ENCODE assay signal across 17 mouse cellular contexts in the genomic region with DNA sequence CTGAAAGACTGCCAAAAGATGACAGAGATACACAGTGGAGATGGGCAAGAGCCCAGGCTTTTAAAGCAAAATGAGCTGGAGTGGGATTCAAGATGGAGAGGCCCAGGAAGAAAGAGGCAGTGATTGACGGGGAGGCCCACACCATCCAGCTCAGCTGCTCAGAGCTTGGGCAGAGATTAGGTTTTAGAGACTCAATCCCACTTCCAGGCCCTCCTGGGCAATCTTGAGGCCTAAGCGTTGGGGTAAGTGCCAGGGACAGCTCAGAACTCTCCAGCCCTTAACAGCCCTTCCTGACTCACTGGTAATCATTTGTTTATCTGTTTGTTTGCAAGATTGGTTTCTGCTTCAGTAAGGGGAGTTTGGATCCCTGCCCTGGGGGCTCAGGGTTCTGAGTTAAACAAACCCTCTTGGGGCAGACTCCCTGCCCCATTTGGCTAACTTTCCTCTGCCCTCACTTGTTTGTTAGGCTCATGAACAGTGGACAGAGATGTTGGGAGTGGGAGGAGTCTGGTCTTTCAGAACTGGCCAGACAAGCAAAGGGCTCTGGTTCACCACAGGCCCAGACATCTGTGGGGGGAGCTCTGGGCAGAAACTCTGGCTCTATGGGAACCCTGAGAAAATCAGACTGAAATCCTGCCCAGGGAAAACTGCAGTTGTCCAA. TPM values are rescaled to one million over a fixed set of nuclear protein-coding genes. Genes with fewer than 3 reads are reported as not detected.
DNase-seq lines count a peak whose midpoint lies in the region; ATAC-seq and TF ChIP-seq lines count a peak whose summit lies in the region.
"Had no signal": no experiment of that assay in that cellular context is flagged by ENCODE, and none has a peak within 500 bp of the region (broad histone marks: within the 10 kb centered on the region; RNA-seq: fewer than 3 reads in every experiment).

No protein-coding gene starts in this region.

- H3K4me3 ChIP-seq in forebrain, embryonic 14.5 days (ENCODE audit: low read depth, low read length), result no peak overlapping the region
- no peak overlapping the region for H3K4me3 ChIP-seq in forebrain, embryonic 12.5 days (replicated peaks)
- H3K4me3 ChIP-seq in hindbrain, embryonic 16.5 days (ENCODE audit: low read length), result no peak overlapping the region
- no peak overlapping the region for H3K4me3 ChIP-seq in hindbrain, embryonic 10.5 days
- H3K4me3 ChIP-seq in heart, embryonic 12.5 days, result no peak overlapping the region
- no peak overlapping the region for H3K4me3 ChIP-seq in kidney, adult 2 months (ENCODE audit: insufficient read depth, low read depth, low read length)
- H3K4me3 ChIP-seq: embryonic facial prominence, embryonic 12.5 days had no signal

- no peaks in the 10 kb centered on the region for H3K9me3 ChIP-seq in forebrain, embryonic 14.5 days (replicated peaks; ENCODE audit: control insufficient read depth, low read length)
- H3K9me3 ChIP-seq in forebrain, embryonic 12.5 days, result no peaks in the 10 kb centered on the region
- H3K9me3 ChIP-seq in hindbrain, embryonic 16.5 days (ENCODE audit: control insufficient read depth, low read length), result no peaks in the 10 kb centered on the region
- H3K9me3 ChIP-seq in hindbrain, embryonic 10.5 days, result no peaks in the 10 kb centered on the region
- H3K9me3 ChIP-seq in heart, embryonic 12.5 days (replicated peaks), result no peaks in the 10 kb centered on the region
- H3K9me3 ChIP-seq: embryonic facial prominence, embryonic 12.5 days had no signal

- DNase-seq in forebrain, embryonic 14.5 days (ENCODE audit: low spot score), result no peak
- no peak for DNase-seq in hindbrain, embryonic 10.5 days (ENCODE audit: low spot score)
- DNase-seq in Muller cell, postnatal 12 days (ENCODE audit: inconsistent ontology term), result peak; percentile 7
- DNase-seq in kidney, adult 2 months, result no peak
- no peak for DNase-seq in left cerebral cortex, adult 9 months (ENCODE audit: low spot score in 2 of 2)
- DNase-seq: adrenal gland, postnatal 14 days; cerebellum, postnatal 25 days; kidney, adult 18-20 months; kidney, postnatal 36 days; left cerebral cortex, postnatal 4 days; retina, postnatal 1 day; thymus, postnatal 4 days had no signal

- no peak overlapping the region for H3K9ac ChIP-seq in forebrain, embryonic 14.5 days (ENCODE audit: low read length)
- H3K9ac ChIP-seq in forebrain, embryonic 12.5 days, result no peak overlapping the region
- no peak overlapping the region for H3K9ac ChIP-seq in hindbrain, embryonic 16.5 days (ENCODE audit: low read depth, low read length)
- no peak overlapping the region for H3K9ac ChIP-seq in heart, embryonic 12.5 days
- H3K9ac ChIP-seq: embryonic facial prominence, embryonic 12.5 days; liver, embryonic 14.5 days had no signal

- TF ChIP-seq CTCF in kidney, adult 2 months (conservative IDR thresholded peaks at IDR 0.05; ENCODE audit: insufficient read depth, insufficient read length, low read depth, low read length), result no peak

- TF ChIP-seq POLR2A in kidney, adult 2 months (IDR thresholded peaks at IDR 0.05; ENCODE audit: low read depth, low read length), result no peak

- no peaks in the 10 kb centered on the region for H3K36me3 ChIP-seq in forebrain, embryonic 14.5 days (ENCODE audit: control insufficient read depth, insufficient read depth, low read length)
- no peaks in the 10 kb centered on the region for H3K36me3 ChIP-seq in forebrain, embryonic 12.5 days (replicated peaks)
- H3K36me3 ChIP-seq in hindbrain, embryonic 16.5 days (ENCODE audit: control insufficient read depth, insufficient read depth, low read length), result no peaks in the 10 kb centered on the region
- no peaks in the 10 kb centered on the region for H3K36me3 ChIP-seq in hindbrain, embryonic 10.5 days
- no peaks in the 10 kb centered on the region for H3K36me3 ChIP-seq in heart, embryonic 12.5 days
- H3K36me3 ChIP-seq in kidney, adult 2 months (ENCODE audit: control insufficient read depth, insufficient read depth, low read length), result no peaks in the 10 kb centered on the region
- H3K36me3 ChIP-seq: embryonic facial prominence, embryonic 12.5 days had no signal

- H3K4me1 ChIP-seq in forebrain, embryonic 14.5 days (ENCODE audit: control insufficient read depth, insufficient read depth, low read length), result no peaks in the 10 kb centered on the region
- no peaks in the 10 kb centered on the region for H3K4me1 ChIP-seq in forebrain, embryonic 12.5 days
- no peaks in the 10 kb centered on the region for H3K4me1 ChIP-seq in hindbrain, embryonic 16.5 days (ENCODE audit: control insufficient read depth, insufficient read depth, low read depth, low read length)
- no peaks in the 10 kb centered on the region for H3K4me1 ChIP-seq in hindbrain, embryonic 10.5 days (replicated peaks)
- H3K4me1 ChIP-seq in heart, embryonic 12.5 days (replicated peaks), result peaks cover 12% of the 10 kb centered on the region
- no peaks in the 10 kb centered on the region for H3K4me1 ChIP-seq in kidney, adult 2 months (ENCODE audit: control insufficient read depth, insufficient read depth, low read length)
- H3K4me1 ChIP-seq: embryonic facial prominence, embryonic 12.5 days had no signal

- H3K27me3 ChIP-seq in forebrain, embryonic 14.5 days (replicated peaks; ENCODE audit: control insufficient read depth, insufficient read depth, low read length), result no peaks in the 10 kb centered on the region
- peaks cover 19% of the 10 kb centered on the region for H3K27me3 ChIP-seq in forebrain, embryonic 12.5 days
- no peaks in the 10 kb centered on the region for H3K27me3 ChIP-seq in hindbrain, embryonic 16.5 days (replicated peaks; ENCODE audit: control insufficient read depth, insufficient read depth, low read length)
- peaks cover 55% of the 10 kb centered on the region for H3K27me3 ChIP-seq in hindbrain, embryonic 10.5 days (ENCODE audit: insufficient read depth, poor library complexity, severe bottlenecking)
- no peaks in the 10 kb centered on the region for H3K27me3 ChIP-seq in heart, embryonic 12.5 days (replicated peaks)
- H3K27me3 ChIP-seq in kidney, adult 2 months (replicated peaks; ENCODE audit: control insufficient read depth, insufficient read depth, low read length), result no peaks in the 10 kb centered on the region

- H3K4me2 ChIP-seq in forebrain, embryonic 14.5 days (ENCODE audit: low read length), result no peak overlapping the region
- no peak overlapping the region for H3K4me2 ChIP-seq in forebrain, embryonic 12.5 days
- H3K4me2 ChIP-seq in hindbrain, embryonic 16.5 days (ENCODE audit: low read length), result no peak overlapping the region
- H3K4me2 ChIP-seq in heart, embryonic 12.5 days, result no peak overlapping the region
- H3K4me2 ChIP-seq: embryonic facial prominence, embryonic 12.5 days had no signal

- ATAC-seq in forebrain, embryonic 14.5 days, result peak; percentile 23; the same call in 1 of the 2 replicates
- no peak for ATAC-seq in forebrain, embryonic 12.5 days (ENCODE audit: low FRiP score)
- peak; percentile 84; the same call in 1 of the 2 replicates for ATAC-seq in hindbrain, embryonic 16.5 days
- no peak for ATAC-seq in heart, embryonic 12.5 days (ENCODE audit: insufficient number of reproducible peaks, low FRiP score)

- H3K27ac ChIP-seq in forebrain, embryonic 14.5 days (ENCODE audit: low read depth, low read length), result no peak overlapping the region
- H3K27ac ChIP-seq in forebrain, embryonic 12.5 days, result no peak overlapping the region
- no peak overlapping the region for H3K27ac ChIP-seq in hindbrain, embryonic 16.5 days (ENCODE audit: low read depth, low read length)
- no peak overlapping the region for H3K27ac ChIP-seq in hindbrain, embryonic 10.5 days
- H3K27ac ChIP-seq in heart, embryonic 12.5 days (ENCODE audit: poor library complexity, severe bottlenecking), result peak overlapping the region; percentile 67
- no peak overlapping the region for H3K27ac ChIP-seq in kidney, adult 2 months (ENCODE audit: insufficient read depth, low read depth, low read length)
- H3K27ac ChIP-seq: embryonic facial prominence, embryonic 12.5 days; liver, embryonic 14.5 days had no signal

- 68% methylated on average over 2 of the region's 2 CpGs for WGBS in forebrain, embryonic 14.5 days
- 65% methylated on average over 2 of the region's 2 CpGs for WGBS in forebrain, embryonic 12.5 days
- WGBS in hindbrain, embryonic 16.5 days, result 68% methylated on average over 2 of the region's 2 CpGs
- WGBS in hindbrain, embryonic 10.5 days, result 69% methylated on average over 2 of the region's 2 CpGs
- 49% methylated on average over 2 of the region's 2 CpGs for WGBS in heart, embryonic 12.5 days
- 92% methylated on average over 2 of the region's 2 CpGs for WGBS in kidney, adult 2 months

RNA-seq across cellular contexts. Expression of gene Tmem28, which starts 52.6 kb away (rescaled TPM):
- 2.0 and 2.3 TPM in 2 replicates for polyA plus RNA-seq in forebrain, embryonic 14.5 days (2014; fragmentation: Nextera tagmentation; extraction: Ambion mirVana)
- 1.0 and 1.1 TPM in 2 replicates for polyA plus RNA-seq in forebrain, embryonic 12.5 days (2016; fragmentation: Nextera tagmentation; extraction: Ambion mirVana)
- 1.9 and 2.0 TPM in 2 replicates for polyA plus RNA-seq in hindbrain, embryonic 16.5 days (2015; fragmentation: Nextera tagmentation; extraction: Ambion mirVana)
- 0.51 and 0.69 TPM in 2 replicates for polyA plus RNA-seq in hindbrain, embryonic 10.5 days (2016; fragmentation: Nextera tagmentation; extraction: Ambion mirVana)
- not detected in 2 replicates for polyA plus RNA-seq in heart, embryonic 12.5 days (2016; fragmentation: Nextera tagmentation; extraction: Ambion mirVana)
- polyA plus RNA-seq in kidney, adult 2 months (2012; rRNA removed), result 1.0 and 1.1 TPM in 2 replicates

Comparison
In these comparisons a context has a peak if more than half of its experiments do, and no peak if none do; other contexts are left out.
1. ATAC-seq: peak in forebrain, embryonic 14.5 days (single experiment) and hindbrain, embryonic 16.5 days (single experiment); none in forebrain, embryonic 12.5 days (single experiment) and heart, embryonic 12.5 days (single experiment).